Mouse (Mus musculus): Measurements from ENCODE around the gene Ndufa11.

GRCm38 (mm10) chr17:56768941-56769340 is 51.4 kb downstream of the Ndufa11 start:
- TF ChIP-seq EP300 (IDR thresholded peaks at IDR 0.05; ENCODE audit: insufficient read depth, low read depth, low read length), result no peak
- TF ChIP-seq CTCF (IDR thresholded peaks at IDR 0.05), result no peak
